Comparison of ENCODE assay signal across 9 mouse cellular contexts in the genomic region with DNA sequence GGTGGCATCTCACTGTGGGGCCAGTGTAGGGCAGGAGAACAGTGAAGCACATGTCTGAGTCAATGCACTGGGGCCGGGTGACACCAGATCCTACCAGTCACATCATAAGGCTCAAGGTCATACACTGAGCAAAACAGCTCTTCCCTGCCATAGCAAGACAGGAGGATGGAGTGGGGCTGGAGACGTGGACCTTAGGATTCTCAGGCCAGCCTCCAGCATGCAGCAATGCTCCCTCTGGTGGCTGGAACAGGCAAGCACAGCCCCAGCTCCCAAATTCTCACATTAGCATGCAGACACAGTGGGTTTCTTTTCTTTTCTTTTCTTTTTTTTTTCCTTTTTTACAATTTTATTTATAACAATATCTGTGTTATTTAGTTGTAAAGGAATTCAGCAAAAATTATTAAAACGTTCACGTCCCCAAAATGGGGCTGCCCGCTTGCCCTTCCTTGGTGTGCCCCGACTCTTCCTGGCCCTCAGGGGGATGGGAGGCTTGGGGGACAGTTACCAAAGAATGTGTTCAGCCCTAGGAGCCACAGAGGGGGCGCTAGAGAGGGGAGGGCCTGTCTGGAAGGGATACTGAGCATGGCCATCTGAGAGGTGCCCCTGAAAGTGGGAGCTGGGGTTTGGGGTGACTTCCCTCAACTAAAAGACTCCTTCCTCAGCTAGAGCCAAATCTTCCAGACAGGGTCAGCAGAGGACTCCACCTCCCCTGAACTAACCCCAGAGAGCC. TPM values are rescaled to one million over a fixed set of nuclear protein-coding genes. Genes with fewer than 3 reads are reported as not detected.
DNase-seq lines count a peak whose midpoint lies in the region; ATAC-seq and TF ChIP-seq lines count a peak whose summit lies in the region.
"Had no signal": no experiment of that assay in that cellular context is flagged by ENCODE, and none has a peak within 500 bp of the region (broad histone marks: within the 10 kb centered on the region; RNA-seq: fewer than 3 reads in every experiment).

No protein-coding gene starts in this region.

- TF ChIP-seq CTCF in embryonic fibroblast, embryonic 13.5 days (IDR thresholded peaks at IDR 0.05; ENCODE audit: borderline replicate concordance, insufficient read depth, low read length), result peak; percentile 95
- TF ChIP-seq CTCF in layer of hippocampus, adult 2 months (conservative IDR thresholded peaks at IDR 0.05), result peak; percentile 97
- TF ChIP-seq CTCF in lung, postnatal 0 days (IDR thresholded peaks at IDR 0.05), result peak; percentile 96

- 31% methylated on average over 7 of the region's 7 CpGs for WGBS in lung, postnatal 0 days

- H3K4me3 ChIP-seq in embryonic fibroblast, embryonic 13.5 days (ENCODE audit: insufficient read depth, low read length), result no peak overlapping the region
- no peak overlapping the region for H3K4me3 ChIP-seq in layer of hippocampus, adult 2 months
- H3K4me3 ChIP-seq in lung, postnatal 0 days (ENCODE audit: low read depth, low read length), result no peak overlapping the region
- H3K4me3 ChIP-seq: erythroblast, embryonic 14.5 days had no signal

- no peak for TF ChIP-seq EP300 in lung, postnatal 0 days (IDR thresholded peaks at IDR 0.05)

- H3K9ac ChIP-seq in lung, postnatal 0 days (replicated peaks; ENCODE audit: low read depth), result no peak overlapping the region

- intact Hi-C loops in heart, postnatal 25 days (cut with DNase I), result loop anchor here (1.0 kb wide), 1 partner anchor 29 kb away; no protein-coding TSS in a partner anchor

- peaks cover 27% of the 10 kb centered on the region for H3K27me3 ChIP-seq in lung, postnatal 0 days (replicated peaks; ENCODE audit: insufficient read depth, low read length)

- peaks cover 7% of the 10 kb centered on the region for H3K36me3 ChIP-seq in lung, postnatal 0 days (ENCODE audit: insufficient read depth, low read length)

- ATAC-seq in CD4-positive, CD25-positive, alpha-beta regulatory T cell, adult 4 months, result peak; percentile 42
- peak; percentile 38 for ATAC-seq in lung, postnatal 0 days

- no peaks in the 10 kb centered on the region for H3K9me3 ChIP-seq in lung, postnatal 0 days (ENCODE audit: low read length)

- DNase-seq in adrenal gland, postnatal 36 days, result peak; percentile 79 to 85
- DNase-seq in heart, postnatal 25 days (ENCODE audit: low spot score), result peak; percentile 50
- peak; percentile 78 to 87 for DNase-seq in layer of hippocampus, adult 2 months (ENCODE audit: low spot score in 2 of 2)
- DNase-seq in lung, postnatal 0 days (ENCODE audit: low spot score), result peak; percentile 86
- peak; percentile 47 for DNase-seq in ovary, postnatal 10 days (ENCODE audit: low spot score)
- DNase-seq in thymus, postnatal 14 days, result peak; percentile 72

- no peak overlapping the region for H3K4me2 ChIP-seq in lung, postnatal 0 days (replicated peaks; ENCODE audit: low read depth, low read length)

- no peak overlapping the region for H3K27ac ChIP-seq in embryonic fibroblast, embryonic 13.5 days (ENCODE audit: insufficient read depth, low read length)
- no peak overlapping the region for H3K27ac ChIP-seq in layer of hippocampus, adult 2 months
- no peak overlapping the region for H3K27ac ChIP-seq in lung, postnatal 0 days (ENCODE audit: low read length)

- H3K4me1 ChIP-seq in embryonic fibroblast, embryonic 13.5 days (ENCODE audit: control insufficient read depth, insufficient read depth, low read length), result peaks cover 3% of the 10 kb centered on the region; the same call in 1 of the 2 replicates
- peaks cover 4% of the 10 kb centered on the region; the same call in 1 of the 2 replicates for H3K4me1 ChIP-seq in lung, postnatal 0 days (ENCODE audit: insufficient read depth, low read depth, low read length)

- TF ChIP-seq POLR2A in embryonic fibroblast, embryonic 13.5 days (IDR thresholded peaks at IDR 0.05; ENCODE audit: low read depth, low read length), result no peak

RNA-seq across cellular contexts. Expression of gene Nxph4, which starts 3.7 kb away (rescaled TPM):
- not detected for polyA plus RNA-seq in CD4-positive, CD25-positive, alpha-beta regulatory T cell, adult 4 months (2017; shearing (Covaris generic))
- total RNA-seq in adrenal gland, postnatal 36 days (2021), result 1 to 10 TPM; 5.0 to 6.3 TPM
- 1.1 and 1.8 TPM in 2 replicates for polyA plus RNA-seq in embryonic fibroblast, embryonic 13.5 days (2011; ENCODE audit: insufficient read length, low read depth, missing spikeins)
- under 1 TPM; 0.31 to 0.34 TPM for total RNA-seq in heart, postnatal 25 days (2021)
- 1 to 10 TPM; 1.2 to 1.6 TPM for total RNA-seq in layer of hippocampus, adult 2 months (2021)
- 0.44 and 0.60 TPM in 2 replicates for polyA plus RNA-seq in lung, postnatal 0 days (2015; fragmentation: Nextera tagmentation; extraction: Ambion mirVana)
- polyA plus RNA-seq: erythroblast, embryonic 14.5 days had no signal

RNA-seq across cellular contexts. Expression of gene Shmt2, which starts 15.8 kb away (rescaled TPM):
- 10 to 100 TPM; 55.4 to 78.3 TPM for polyA plus RNA-seq in CD4-positive, CD25-positive, alpha-beta regulatory T cell, adult 4 months (2017; shearing (Covaris generic))
- 10 to 100 TPM; 46.8 to 47.1 TPM for total RNA-seq in adrenal gland, postnatal 36 days (2021)
- 147 and 169 TPM in 2 replicates for polyA plus RNA-seq in embryonic fibroblast, embryonic 13.5 days (2011; ENCODE audit: insufficient read length, low read depth, missing spikeins)
- 10 to 100 TPM; 44.3 TPM for total RNA-seq in heart, postnatal 25 days (2021)
- total RNA-seq in layer of hippocampus, adult 2 months (2021), result 10 to 100 TPM; 25.4 to 27.6 TPM
- polyA plus RNA-seq in lung, postnatal 0 days (2015; fragmentation: Nextera tagmentation; extraction: Ambion mirVana), result 27.1 and 31.0 TPM in 2 replicates

RNA-seq across cellular contexts. Expression of gene Ndufa4l2, which starts 23.3 kb away (rescaled TPM):
- polyA plus RNA-seq in CD4-positive, CD25-positive, alpha-beta regulatory T cell, adult 4 months (2017; shearing (Covaris generic)), result not detected
- total RNA-seq in adrenal gland, postnatal 36 days (2021), result 10 to 100 TPM; 29.7 to 45.6 TPM
- 1.4 and 3.4 TPM in 2 replicates for polyA plus RNA-seq in embryonic fibroblast, embryonic 13.5 days (2011; ENCODE audit: insufficient read length, low read depth, missing spikeins)
- total RNA-seq in heart, postnatal 25 days (2021), result 10 to 100 TPM; 22.6 to 33.1 TPM
- 1 to 10 TPM; 3.5 to 3.7 TPM for total RNA-seq in layer of hippocampus, adult 2 months (2021)
- polyA plus RNA-seq in lung, postnatal 0 days (2015; fragmentation: Nextera tagmentation; extraction: Ambion mirVana), result 132 and 149 TPM in 2 replicates

RNA-seq across cellular contexts. Expression of gene Stac3, which starts 36.5 kb away (rescaled TPM):
- 1 to 10 TPM; 1.0 to 1.2 TPM for polyA plus RNA-seq in CD4-positive, CD25-positive, alpha-beta regulatory T cell, adult 4 months (2017; shearing (Covaris generic))
- 1 to 10 TPM; 2.2 to 3.4 TPM for total RNA-seq in adrenal gland, postnatal 36 days (2021)
- polyA plus RNA-seq in embryonic fibroblast, embryonic 13.5 days (2011; ENCODE audit: insufficient read length, low read depth, missing spikeins), result 3.9 TPM in 2 replicates
- total RNA-seq in heart, postnatal 25 days (2021), result under 1 TPM; 0.22 to 0.70 TPM
- total RNA-seq in layer of hippocampus, adult 2 months (2021), result 1 to 10 TPM; 2.4 to 8.1 TPM
- polyA plus RNA-seq in lung, postnatal 0 days (2015; fragmentation: Nextera tagmentation; extraction: Ambion mirVana), result 0.23 and 0.53 TPM in 2 replicates

Comparison
In these comparisons a context has a peak if more than half of its experiments do, and no peak if none do; other contexts are left out.
1. RNA of gene Ndufa4l2, which starts 23.3 kb away (total RNA-seq): 29.7 to 45.6 TPM in adrenal gland, postnatal 36 days and 22.6 to 33.1 TPM in heart, postnatal 25 days; 3.5 to 3.7 TPM in layer of hippocampus, adult 2 months; every median in the first group is over 4 times any median in the second.
2. Peak in every context shown above with its lines, with median percentiles within 50 percentile points of each other: DNase-seq and CTCF ChIP-seq.